Mouse (Mus musculus) thymus, adult 2 months (tissue): ENCODE results near the gene Rab11b.

Experiments used
- CTCF ChIP-seq: fragments of 200-500 bp; IDR thresholded peaks from 2 replicates; pipeline ENCODE4 v1.5.1; 2012; ENCODE audit warnings: mild to moderate bottlenecking, control low read depth, low read length, moderate library complexity, borderline replicate concordance; ENCODE audit not compliant: control insufficient read depth, poor library complexity, insufficient read depth; ENCODE audit errors: extremely low read depth
- POLR2A ChIP-seq: fragments of 200-500 bp; IDR thresholded peaks from 2 replicates; pipeline ENCODE4 v1.6.1; 2012; ENCODE audit warnings: mild to moderate bottlenecking, low read length, control low read depth, moderate library complexity; ENCODE audit not compliant: control insufficient read depth, poor library complexity, insufficient read depth; ENCODE audit errors: extremely low read depth

- TF ChIP-seq POLR2A (no peak), CTCF (no peak)
Observed at GRCm38 (mm10) chr17:33808192-33808591, 47.9 kb upstream of the Rab11b start.
